ENCODE assay signal across 32 mouse cellular contexts in the genomic region with DNA sequence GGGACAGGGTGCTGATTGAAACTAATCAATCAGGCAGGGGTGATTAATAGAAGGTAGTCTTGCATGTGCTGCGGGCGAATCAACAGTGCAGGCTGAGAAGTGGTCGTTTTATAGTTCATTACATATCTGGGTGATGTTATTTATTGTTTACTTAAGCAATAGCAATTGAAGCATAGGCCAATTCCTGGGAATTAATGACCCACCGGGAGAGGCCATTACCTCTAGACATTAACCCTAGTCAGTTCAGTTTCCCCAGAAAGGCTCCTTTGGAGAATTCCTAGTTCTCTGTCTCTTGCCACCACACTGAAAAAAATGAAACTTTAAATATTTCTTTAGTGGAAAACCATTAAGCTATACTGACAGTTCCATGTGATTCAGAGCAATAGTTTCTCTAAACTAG.
A peak's percentile ranks its signal among the peaks of the same experiment; 100 is the strongest.
DNase-seq lines count a peak whose midpoint lies in the region; ATAC-seq and TF ChIP-seq lines count a peak whose summit lies in the region.
"Had no signal": no experiment of that assay in that cellular context is flagged by ENCODE, and none has a peak within 500 bp of the region (broad histone marks: within the 10 kb centered on the region; RNA-seq: fewer than 3 reads in every experiment).

No protein-coding gene starts in this region.

- no peak for DNase-seq in kidney, adult 8-10 months
- peak; percentile 44 for DNase-seq in midbrain, embryonic 11.5 days (ENCODE audit: low spot score, missing footprints)
- DNase-seq in midbrain, postnatal 0 days (ENCODE audit: low spot score), result no peak
- DNase-seq in hindlimb bud, embryonic 11.5 days (ENCODE audit: extremely low spot score, low read depth, low spot score), result peak; percentile 47
- peak; percentile 21 for DNase-seq in mesoderm, embryonic 11.5 days (ENCODE audit: low read depth, low spot score)
- DNase-seq in T-cell, adult 2 months (ENCODE audit: low spot score), result no peak
- DNase-seq: adrenal gland, adult 2 months; adrenal gland, postnatal 14 days; B cell, adult 2 months; cerebellum, adult 11-12 months; cerebellum, adult 8-10 months; cerebellum, postnatal 10 days; cerebellum, postnatal 36 days; embryo, embryonic 11 days; gastrocnemius, postnatal 10 days; gastrocnemius, postnatal 36 days; heart, adult 18-20 months; heart, postnatal 10 days; heart, postnatal 4 days had no signal

- TF ChIP-seq CTCF in midbrain, postnatal 0 days (IDR thresholded peaks at IDR 0.05), result no peak

- H3K27ac ChIP-seq in kidney, embryonic 15.5 days, result no peak overlapping the region
- H3K27ac ChIP-seq in midbrain, embryonic 11.5 days (ENCODE audit: low read depth, low read length), result no peak overlapping the region
- no peak overlapping the region for H3K27ac ChIP-seq in midbrain, postnatal 0 days (ENCODE audit: low read depth, low read length)
- H3K27ac ChIP-seq: embryonic facial prominence, embryonic 10.5 days; forebrain, embryonic 12.5 days; forebrain, embryonic 15.5 days; heart, embryonic 15.5 days; hindbrain, embryonic 14.5 days; hindbrain, postnatal 0 days had no signal

- no peak overlapping the region for H3K9ac ChIP-seq in kidney, embryonic 15.5 days
- H3K9ac ChIP-seq in midbrain, embryonic 11.5 days (ENCODE audit: low read length), result no peak overlapping the region
- no peak overlapping the region for H3K9ac ChIP-seq in midbrain, postnatal 0 days (replicated peaks; ENCODE audit: low read length, poor library complexity, severe bottlenecking)
- H3K9ac ChIP-seq: embryonic facial prominence, embryonic 13.5 days; forebrain, embryonic 12.5 days; forebrain, embryonic 15.5 days; heart, embryonic 12.5 days; heart, embryonic 15.5 days; hindbrain, embryonic 14.5 days had no signal

- no peaks in the 10 kb centered on the region for H3K36me3 ChIP-seq in kidney, embryonic 15.5 days
- H3K36me3 ChIP-seq in midbrain, embryonic 11.5 days (ENCODE audit: control insufficient read depth, insufficient read depth, low read length), result no peaks in the 10 kb centered on the region
- no peaks in the 10 kb centered on the region for H3K36me3 ChIP-seq in midbrain, postnatal 0 days (ENCODE audit: insufficient read depth, low read length)
- H3K36me3 ChIP-seq: embryonic facial prominence, embryonic 10.5 days; embryonic facial prominence, embryonic 13.5 days; forebrain, embryonic 12.5 days; forebrain, embryonic 15.5 days; G1E; heart, embryonic 12.5 days; heart, embryonic 15.5 days had no signal

- no peaks in the 10 kb centered on the region for H3K27me3 ChIP-seq in kidney, embryonic 15.5 days
- H3K27me3 ChIP-seq in midbrain, embryonic 11.5 days (ENCODE audit: control insufficient read depth, insufficient read depth, low read length), result no peaks in the 10 kb centered on the region
- no peaks in the 10 kb centered on the region for H3K27me3 ChIP-seq in midbrain, postnatal 0 days (ENCODE audit: insufficient read depth, low read length)
- H3K27me3 ChIP-seq: CH12.LX; embryonic facial prominence, embryonic 13.5 days; forebrain, embryonic 12.5 days; forebrain, embryonic 15.5 days; heart, embryonic 12.5 days; heart, embryonic 15.5 days had no signal

- H3K4me1 ChIP-seq in kidney, embryonic 15.5 days, result peaks cover 16% of the 10 kb centered on the region
- no peaks in the 10 kb centered on the region for H3K4me1 ChIP-seq in midbrain, embryonic 11.5 days (ENCODE audit: control insufficient read depth, insufficient read depth, low read length)
- no peaks in the 10 kb centered on the region for H3K4me1 ChIP-seq in midbrain, postnatal 0 days (ENCODE audit: insufficient read depth, low read length)
- H3K4me1 ChIP-seq: forebrain, embryonic 15.5 days; heart, embryonic 15.5 days had no signal

- ATAC-seq in kidney, embryonic 15.5 days (replicated peaks; ENCODE audit: low FRiP score), result 0 out of 2 replicates have a peak, but pooled peaks have one; percentile 46
- no peak for ATAC-seq in midbrain, embryonic 11.5 days (ENCODE audit: low FRiP score)
- ATAC-seq in midbrain, postnatal 0 days (ENCODE audit: low FRiP score), result no peak
- ATAC-seq: forebrain, embryonic 15.5 days; hindbrain, postnatal 0 days; Patski had no signal

- no peak overlapping the region for H3K4me3 ChIP-seq in kidney, embryonic 15.5 days (replicated peaks)
- H3K4me3 ChIP-seq in midbrain, embryonic 11.5 days (ENCODE audit: low read depth, low read length), result no peak overlapping the region
- H3K4me3 ChIP-seq in midbrain, postnatal 0 days (ENCODE audit: low read depth, low read length), result no peak overlapping the region
- H3K4me3 ChIP-seq: embryonic facial prominence, embryonic 10.5 days; embryonic facial prominence, embryonic 13.5 days; erythroblast, embryonic 14.5 days; forebrain, embryonic 12.5 days; forebrain, embryonic 15.5 days; heart, embryonic 12.5 days; heart, embryonic 15.5 days had no signal

- no peak overlapping the region for H3K4me2 ChIP-seq in kidney, embryonic 15.5 days
- no peak overlapping the region for H3K4me2 ChIP-seq in midbrain, embryonic 11.5 days
- no peak overlapping the region for H3K4me2 ChIP-seq in midbrain, postnatal 0 days (ENCODE audit: low read depth, low read length, poor library complexity, severe bottlenecking)
- H3K4me2 ChIP-seq: embryonic facial prominence, embryonic 13.5 days; forebrain, embryonic 12.5 days; forebrain, embryonic 15.5 days; heart, embryonic 12.5 days; heart, embryonic 15.5 days; hindbrain, embryonic 14.5 days had no signal

- WGBS in kidney, embryonic 15.5 days, result 21% methylated on average over 4 of the region's 4 CpGs
- 83% methylated on average over 4 of the region's 4 CpGs for WGBS in midbrain, embryonic 11.5 days
- WGBS in midbrain, postnatal 0 days, result 86% methylated on average over 4 of the region's 4 CpGs

- no peaks in the 10 kb centered on the region for H3K9me3 ChIP-seq in kidney, embryonic 15.5 days (replicated peaks)
- no peaks in the 10 kb centered on the region for H3K9me3 ChIP-seq in midbrain, embryonic 11.5 days (ENCODE audit: control insufficient read depth, low read length)
- H3K9me3 ChIP-seq in midbrain, postnatal 0 days (ENCODE audit: low read length), result no peaks in the 10 kb centered on the region
- H3K9me3 ChIP-seq: embryonic facial prominence, embryonic 10.5 days; embryonic facial prominence, embryonic 13.5 days; forebrain, embryonic 12.5 days; forebrain, embryonic 15.5 days; heart, embryonic 12.5 days; heart, embryonic 15.5 days had no signal

Comparison
In these comparisons a context has a peak if more than half of its experiments do, and no peak if none do; other contexts are left out.
1. DNase-seq: peak in midbrain, embryonic 11.5 days (single experiment), hindlimb bud, embryonic 11.5 days (single experiment) and mesoderm, embryonic 11.5 days (single experiment); none in kidney, adult 8-10 months (0 of 2), midbrain, postnatal 0 days (single experiment) and T-cell, adult 2 months (single experiment).